Mouse (Mus musculus) kidney, postnatal 14 days (tissue): ENCODE results near the gene Pgbd1.

Source experiments
- DNase-seq: peaks from one replicate; pipeline ENCODE4 v3.0.0; 2022; ENCODE audit warnings: mixed read lengths

The Pgbd1 gene

GRCm38 (mm10) chr13:21415266-21415665, 25.6 kb downstream of the Pgbd1 start:
- no peak for DNase-seq

- DNase-seq, result no peak
These were observed 26.3 kb downstream of the Pgbd1 start for GRCm38 (mm10) chr13:21414231-21415212.

DNA sequence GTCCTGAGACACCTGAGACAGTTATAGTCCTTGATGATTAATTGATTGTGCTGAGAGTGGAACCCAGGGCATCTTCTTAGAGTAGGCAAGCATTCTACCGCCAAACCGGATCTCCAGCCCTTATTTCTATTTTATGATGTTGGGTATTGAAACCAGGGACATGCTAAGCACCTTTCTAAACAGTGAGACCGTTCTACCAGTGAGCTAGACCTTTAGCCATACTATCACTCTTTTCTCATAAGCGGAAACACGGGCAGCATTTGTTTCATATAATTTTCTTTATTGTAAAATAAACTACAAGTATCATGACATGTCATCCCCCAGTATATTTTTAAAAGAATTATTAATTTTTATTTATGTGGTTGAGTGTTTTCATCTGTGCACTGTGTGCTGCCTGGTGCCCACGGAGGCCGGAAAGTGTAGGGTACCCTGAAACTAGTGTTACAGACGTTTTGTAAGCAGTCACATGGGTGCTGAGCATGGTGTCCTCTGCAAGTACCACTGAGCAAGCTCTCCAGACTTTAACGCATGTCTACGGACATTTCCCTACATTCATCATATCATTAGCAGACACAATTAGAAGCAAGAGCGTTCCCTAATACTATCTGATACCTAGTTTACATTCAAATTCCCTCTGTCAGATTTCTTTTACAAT, 31.9 kb downstream of the Pgbd1 start:
- no peak for DNase-seq

GRCm38 (mm10) chr13:21407969-21408804, 32.7 kb downstream of the Pgbd1 start:
- DNase-seq, result peak; percentile 91

DNA sequence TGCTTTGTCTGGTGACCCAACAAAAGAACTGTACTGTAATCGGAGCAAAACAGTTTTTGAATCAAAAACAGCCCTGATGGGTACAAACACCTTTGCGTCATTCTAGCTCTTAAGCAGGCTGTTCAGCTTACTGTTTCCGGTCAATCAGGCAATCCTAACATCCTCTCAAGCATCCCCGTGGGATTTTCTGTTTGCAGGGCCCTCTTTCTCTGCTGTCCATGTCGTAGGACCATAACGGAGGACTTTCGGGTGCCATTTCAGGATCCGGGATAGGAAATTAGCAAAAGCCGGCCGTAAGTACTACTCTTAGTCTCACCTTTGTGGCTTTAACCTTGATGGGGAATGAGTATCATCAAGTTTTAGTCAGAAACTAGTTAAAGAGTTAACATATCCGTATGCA, 33.5 kb downstream of the Pgbd1 start:
- DNase-seq, result no peak

GRCm38 (mm10) chr13:21402848-21403247, 38.0 kb downstream of the Pgbd1 start:
- no peak for DNase-seq

GRCm38 (mm10) chr13:21402287-21402846, 38.5 kb downstream of the Pgbd1 start, which contains the start of gene Zkscan3:
TSS of gene Zkscan3 (minus strand) at chr13:21402755.
- peak; percentile 90 for DNase-seq

DNA sequence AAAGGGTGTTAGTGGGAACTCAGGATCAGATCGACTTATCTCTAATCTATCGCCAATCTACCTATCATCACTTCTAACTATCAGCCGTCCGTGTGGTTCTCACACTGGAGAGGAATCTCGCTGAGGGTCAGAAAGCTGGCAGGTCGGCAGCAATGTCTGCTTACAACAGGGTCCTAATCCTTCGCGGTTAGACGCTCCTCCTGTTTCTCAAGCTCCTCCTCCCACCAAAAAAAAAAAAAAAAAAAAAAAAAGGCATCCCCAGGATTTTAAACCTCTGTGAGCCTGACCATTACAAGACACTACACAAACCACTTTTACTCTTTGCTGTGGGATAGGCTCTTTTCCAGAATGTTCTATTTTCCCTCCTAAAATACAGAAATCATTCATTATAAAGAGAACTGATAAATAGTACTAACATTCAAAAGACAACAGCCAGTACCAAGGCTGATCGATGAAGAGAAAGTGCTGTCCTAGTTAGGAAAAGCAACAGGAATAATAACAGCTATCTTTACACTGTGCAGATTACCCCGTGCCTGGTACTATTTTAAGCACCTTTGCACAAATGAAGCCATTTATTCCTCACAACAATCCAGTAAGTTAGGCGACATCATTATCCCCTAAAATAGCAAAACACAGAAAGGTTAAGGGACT, 39.1 kb downstream of the Pgbd1 start:
- DNase-seq, result no peak

DNA sequence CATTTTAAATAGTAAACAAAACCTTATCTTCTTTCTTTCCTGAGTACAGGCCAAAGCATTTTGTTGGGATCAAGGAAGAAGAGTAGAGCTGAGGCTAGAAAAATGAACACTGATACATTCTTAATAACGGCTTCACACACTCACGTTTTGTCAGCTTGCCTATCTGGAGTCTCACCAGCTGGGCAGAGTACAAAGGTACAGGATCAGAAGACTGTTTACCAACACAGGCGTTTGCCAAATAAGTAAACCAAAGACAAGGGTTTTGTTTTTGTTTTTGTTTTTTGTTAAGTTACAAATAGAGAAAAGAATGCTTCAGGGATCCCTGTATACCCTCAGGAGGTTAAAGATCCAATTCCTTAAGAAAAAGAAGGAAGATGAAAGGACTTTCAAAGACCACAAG, 39.7 kb downstream of the Pgbd1 start:
- DNase-seq, result no peak

DNA sequence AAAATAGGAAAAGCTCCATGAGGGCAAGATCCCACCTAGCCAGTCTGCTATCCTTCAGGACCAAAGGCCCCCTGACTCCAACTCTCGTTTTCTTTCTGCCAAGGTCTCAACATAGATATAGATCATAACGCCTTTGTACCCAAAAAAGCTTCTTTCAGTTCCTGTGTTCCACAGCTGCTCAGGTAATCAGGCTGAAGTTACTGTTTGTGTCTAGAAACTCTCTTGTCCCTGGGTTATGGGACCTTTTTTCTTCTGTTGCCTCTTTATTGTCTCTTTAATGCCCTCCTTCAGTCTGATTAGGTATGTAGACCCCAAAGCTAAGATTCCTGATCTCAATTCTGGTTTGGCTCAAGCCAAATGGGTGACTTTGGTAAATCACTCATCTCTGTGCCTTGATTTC, 43.4 kb downstream of the Pgbd1 start:
- DNase-seq, result no peak

DNA sequence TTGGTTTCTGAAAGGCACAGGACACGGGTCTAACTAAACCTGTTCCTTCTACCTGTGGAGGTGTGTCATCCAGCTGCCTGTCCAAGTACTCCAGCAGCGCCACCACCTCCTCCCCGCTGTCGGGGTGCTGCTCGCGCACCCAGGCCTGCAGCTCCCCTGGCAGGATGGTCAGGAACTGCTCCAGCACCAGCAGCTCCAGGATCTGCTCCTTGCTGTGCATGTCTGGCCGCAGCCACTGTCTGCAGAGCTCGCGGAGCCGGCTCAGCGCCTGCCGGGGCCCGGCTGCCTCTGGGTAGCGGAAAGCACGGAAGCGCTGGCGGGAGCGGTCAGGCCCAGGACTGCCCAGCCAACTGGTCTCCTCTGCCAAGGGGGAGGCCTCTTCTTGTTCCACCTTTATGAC, 44.8 kb downstream of the Pgbd1 start:
- DNase-seq, result peak; percentile 27

- no peak for DNase-seq
These were observed 45.2 kb downstream of the Pgbd1 start for GRCm38 (mm10) chr13:21395623-21396022.

GRCm38 (mm10) chr13:21395211-21395610, 45.6 kb downstream of the Pgbd1 start:
- DNase-seq, result no peak

DNA sequence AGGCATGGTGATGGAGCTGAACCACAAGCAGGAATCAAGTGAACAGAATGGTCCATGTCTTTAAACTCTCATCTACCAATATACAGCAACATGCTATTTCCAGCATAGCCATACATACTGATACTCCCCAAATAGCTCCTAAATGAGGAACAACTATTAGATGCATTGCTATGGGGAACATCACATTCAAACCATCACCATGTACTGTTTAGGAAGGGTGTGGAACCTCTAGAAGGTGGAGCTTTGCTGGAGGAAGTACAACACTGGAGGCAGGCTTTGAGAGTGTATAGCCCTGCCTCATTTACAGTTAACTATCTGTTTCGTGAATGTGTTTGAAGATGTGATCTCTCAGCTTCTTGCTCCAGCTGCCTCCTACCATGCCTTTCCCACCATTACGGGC, 63.1 kb downstream of the Pgbd1 start:
- no peak for DNase-seq

DNA sequence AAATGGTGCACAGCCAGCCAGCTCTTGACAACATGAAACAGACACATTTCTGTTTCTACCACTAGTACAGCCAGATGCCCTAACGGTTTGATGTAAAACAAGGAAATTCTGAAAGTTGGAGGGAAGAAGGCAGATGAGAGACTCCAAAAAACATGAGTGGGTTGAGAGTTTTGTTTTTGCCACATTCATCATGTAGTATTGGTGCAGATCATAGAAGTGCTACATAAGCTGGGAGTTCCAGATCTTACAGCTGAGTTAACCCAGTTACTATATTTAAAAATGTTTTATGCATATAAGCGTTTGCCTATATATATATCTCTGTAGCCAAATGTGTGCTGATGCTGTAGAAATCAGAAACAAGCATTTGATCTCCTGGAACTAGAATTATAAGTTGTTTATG, 68.2 kb downstream of the Pgbd1 start:
- no peak for DNase-seq
